Mouse (Mus musculus) NIH3T3 (cell line): Measurements from ENCODE around the gene Heatr9.

Experiments
- DNase-seq: peaks from one replicate; pipeline ENCODE4 v3.0.0-alpha.2; 2012; ENCODE audit warnings: low read depth

Heatr9 gene

GRCm38 (mm10) chr11:83530360-83530759 is 8.4 kb upstream of the Heatr9 start, which contains the start of gene Ccl5:
Gene Ccl5, minus strand, starts transcription at chr11:83530518.
- DNase-seq = no peak

- no peak for DNase-seq
Measured at GRCm38 (mm10) chr11:83529024-83529423, 7.0 kb upstream of the Heatr9 start.

- no peak for DNase-seq
Measured at GRCm38 (mm10) chr11:83518371-83518770, 3.6 kb downstream of the Heatr9 start.

- DNase-seq = peak; percentile 66
Measured at GRCm38 (mm10) chr11:83517153-83517552, 4.8 kb downstream of the Heatr9 start.

GRCm38 (mm10) chr11:83509521-83509920 is 12.5 kb downstream of the Heatr9 start:
- peak; percentile 63 for DNase-seq

- DNase-seq = no peak
Measured at GRCm38 (mm10) chr11:83504308-83504707, 17.7 kb downstream of the Heatr9 start.

GRCm38 (mm10) chr11:83495571-83495970 is 26.4 kb downstream of the Heatr9 start:
- no peak for DNase-seq

- peak; percentile 50 for DNase-seq
Measured at GRCm38 (mm10) chr11:83491488-83491887, 30.5 kb downstream of the Heatr9 start.

GRCm38 (mm10) chr11:83473235-83474016 is 48.5 kb downstream of the Heatr9 start:
- peak; percentile 31 for DNase-seq

- DNase-seq = peak; percentile 99
Measured at GRCm38 (mm10) chr11:83472324-83473234, 49.4 kb downstream of the Heatr9 start, which contains the start of gene Taf15. Gene Taf15, plus strand, starts transcription at chr11:83473086.

- no peak for DNase-seq
Measured at GRCm38 (mm10) chr11:83471766-83472165, 50.2 kb downstream of the Heatr9 start.

- DNase-seq = no peak
Measured at GRCm38 (mm10) chr11:83468765-83469164, 53.2 kb downstream of the Heatr9 start.

- peak; percentile 42 for DNase-seq
Measured at GRCm38 (mm10) chr11:83467120-83467652, 54.8 kb downstream of the Heatr9 start.

- DNase-seq = peak; percentile 57
Measured at GRCm38 (mm10) chr11:83465976-83466375, 56.0 kb downstream of the Heatr9 start.

GRCm38 (mm10) chr11:83462711-83463244 is 59.2 kb downstream of the Heatr9 start, which contains the start of gene Mmp28:
Gene Mmp28, minus strand, starts transcription at chr11:83463071.
- peak; percentile 52 for DNase-seq
